Mouse (Mus musculus): Measurements from ENCODE around the gene Hikeshi. TPM values are rescaled to one million over a fixed set of nuclear protein-coding genes. Genes with fewer than 3 reads are reported as not detected.
A peak's percentile ranks its signal among the peaks of the same experiment; 100 is the strongest.

The Hikeshi gene
- polyA plus RNA-seq, 1 experiment, result 16.7 TPM

GRCm38 (mm10) chr7:89903442-89904343, 37.3 kb downstream of the Hikeshi start, which contains the start of gene Ccdc81:
Gene Ccdc81, minus strand, starts transcription at chr7:89903629.
- TF ChIP-seq POLR2A (IDR thresholded peaks at IDR 0.05; ENCODE audit: control insufficient read depth, low read depth, low read length), result peak; percentile 26; the same call in 1 of the 2 replicates
- no peak for TF ChIP-seq CTCF (IDR thresholded peaks at IDR 0.05; ENCODE audit: control insufficient read depth, insufficient read depth, insufficient replicate concordance, low read depth, low read length)
- Histone ChIP-seq H3K4me3 (ENCODE audit: control insufficient read depth, low read depth, low read length) (peak within 1 kb of the TSS; percentile 92), H3K4me1 (ENCODE audit: control insufficient read depth, insufficient read depth, low read length) (peaks cover 11% of the 10 kb centered on the region), H3K27ac (ENCODE audit: control insufficient read depth, insufficient read depth, low read depth, low read length) (0 out of 2 replicates have a peak within 1 kb of the TSS, but pooled peaks have one; percentile 42), H3K36me3 (ENCODE audit: control insufficient read depth, insufficient read depth, low read length) (no peaks in the 10 kb centered on the region), H3K27me3 (ENCODE audit: control insufficient read depth, insufficient read depth, low read length) (no peaks in the 10 kb centered on the region)

GRCm38 (mm10) chr7:89903007-89903406, 38.0 kb downstream of the Hikeshi start:
- no peaks in the 10 kb centered on the region for H3K27me3 ChIP-seq (ENCODE audit: control insufficient read depth, insufficient read depth, low read length)

GRCm38 (mm10) chr7:89891856-89892255, 49.1 kb downstream of the Hikeshi start:
- Histone ChIP-seq H3K27ac (ENCODE audit: control insufficient read depth, insufficient read depth, low read depth, low read length) (no peak overlapping the region), H3K27me3 (ENCODE audit: control insufficient read depth, insufficient read depth, low read length) (no peaks in the 10 kb centered on the region)

More at GRCm38 (mm10) chr7:89903007-89903406, 38.0 kb downstream of the Hikeshi start:
- TF ChIP-seq POLR2A (IDR thresholded peaks at IDR 0.05; ENCODE audit: control insufficient read depth, low read depth, low read length) (no peak), CTCF (IDR thresholded peaks at IDR 0.05; ENCODE audit: control insufficient read depth, insufficient read depth, insufficient replicate concordance, low read depth, low read length) (no peak)
- Histone ChIP-seq H3K27ac (ENCODE audit: control insufficient read depth, insufficient read depth, low read depth, low read length) (no peak overlapping the region), H3K4me3 (ENCODE audit: control insufficient read depth, low read depth, low read length) (peak overlapping the region; percentile 92), H3K36me3 (ENCODE audit: control insufficient read depth, insufficient read depth, low read length) (no peaks in the 10 kb centered on the region), H3K4me1 (ENCODE audit: control insufficient read depth, insufficient read depth, low read length) (peaks cover 11% of the 10 kb centered on the region)

DNA sequence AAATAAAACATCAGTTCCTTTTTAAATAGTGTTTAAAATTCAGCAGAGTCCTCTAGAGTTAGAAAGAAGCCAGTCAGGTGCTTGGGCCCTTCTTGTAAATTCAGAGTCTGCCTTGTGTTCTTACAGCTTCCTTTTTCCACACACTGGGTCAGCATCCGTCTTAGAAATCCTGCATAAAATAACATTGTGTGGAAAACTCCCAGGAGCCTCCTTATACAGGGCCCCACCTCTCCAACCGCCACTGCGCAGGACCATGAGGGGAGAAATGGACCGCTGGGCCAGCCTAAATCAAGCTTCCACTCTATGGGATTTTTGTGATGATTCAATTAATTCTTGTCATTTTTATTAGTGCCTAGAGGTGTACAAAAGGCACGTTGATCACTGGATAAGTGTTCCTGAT, 49.6 kb downstream of the Hikeshi start:
- Histone ChIP-seq H3K36me3 (ENCODE audit: control insufficient read depth, insufficient read depth, low read length) (no peaks in the 10 kb centered on the region), H3K4me3 (ENCODE audit: control insufficient read depth, low read depth, low read length) (peak overlapping the region; percentile 56), H3K4me1 (ENCODE audit: control insufficient read depth, insufficient read depth, low read length) (no peaks in the 10 kb centered on the region), H3K27me3 (ENCODE audit: control insufficient read depth, insufficient read depth, low read length) (no peaks in the 10 kb centered on the region), H3K27ac (ENCODE audit: control insufficient read depth, insufficient read depth, low read depth, low read length) (no peak overlapping the region)
- no peak for TF ChIP-seq CTCF (IDR thresholded peaks at IDR 0.05; ENCODE audit: control insufficient read depth, insufficient read depth, insufficient replicate concordance, low read depth, low read length)
- TF ChIP-seq POLR2A (IDR thresholded peaks at IDR 0.05; ENCODE audit: control insufficient read depth, low read depth, low read length), result no peak

More at GRCm38 (mm10) chr7:89891856-89892255, 49.1 kb downstream of the Hikeshi start:
- Histone ChIP-seq H3K4me3 (ENCODE audit: control insufficient read depth, low read depth, low read length) (no peak overlapping the region), H3K4me1 (ENCODE audit: control insufficient read depth, insufficient read depth, low read length) (no peaks in the 10 kb centered on the region), H3K36me3 (ENCODE audit: control insufficient read depth, insufficient read depth, low read length) (no peaks in the 10 kb centered on the region)
- TF ChIP-seq POLR2A (IDR thresholded peaks at IDR 0.05; ENCODE audit: control insufficient read depth, low read depth, low read length) (no peak), CTCF (IDR thresholded peaks at IDR 0.05; ENCODE audit: control insufficient read depth, insufficient read depth, insufficient replicate concordance, low read depth, low read length) (no peak)

GRCm38 (mm10) chr7:89884551-89884950, 56.5 kb downstream of the Hikeshi start:
- Histone ChIP-seq H3K4me1 (ENCODE audit: control insufficient read depth, insufficient read depth, low read length) (no peaks in the 10 kb centered on the region), H3K27me3 (ENCODE audit: control insufficient read depth, insufficient read depth, low read length) (no peaks in the 10 kb centered on the region), H3K4me3 (ENCODE audit: control insufficient read depth, low read depth, low read length) (no peak overlapping the region), H3K27ac (ENCODE audit: control insufficient read depth, insufficient read depth, low read depth, low read length) (no peak overlapping the region), H3K36me3 (ENCODE audit: control insufficient read depth, insufficient read depth, low read length) (no peaks in the 10 kb centered on the region)
- no peak for TF ChIP-seq CTCF (IDR thresholded peaks at IDR 0.05; ENCODE audit: control insufficient read depth, insufficient read depth, insufficient replicate concordance, low read depth, low read length)
- TF ChIP-seq POLR2A (IDR thresholded peaks at IDR 0.05; ENCODE audit: control insufficient read depth, low read depth, low read length), result no peak

DNA sequence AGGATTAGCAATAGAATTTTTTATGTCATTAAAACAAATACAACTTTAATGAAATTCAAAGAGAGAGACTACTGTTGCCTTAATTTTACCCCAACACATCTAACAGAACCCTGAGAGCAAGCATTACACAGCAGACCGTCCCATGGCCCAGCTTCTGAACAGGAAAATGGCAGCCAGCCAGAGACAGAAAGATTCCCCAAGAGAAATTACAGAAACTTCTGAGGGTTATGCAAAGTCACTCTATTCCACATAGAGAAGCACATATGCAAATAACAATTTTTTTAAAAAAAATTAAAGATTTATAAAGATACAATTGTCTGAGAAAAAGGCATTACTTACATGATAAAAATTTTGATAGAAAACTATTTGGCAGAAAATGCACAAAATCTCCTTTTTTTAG, 61.3 kb downstream of the Hikeshi start:
- Histone ChIP-seq H3K27ac (ENCODE audit: control insufficient read depth, insufficient read depth, low read depth, low read length) (no peak overlapping the region), H3K36me3 (ENCODE audit: control insufficient read depth, insufficient read depth, low read length) (no peaks in the 10 kb centered on the region)

More for the DNA sequence above, 61.3 kb downstream of the Hikeshi start:
- Histone ChIP-seq H3K27me3 (ENCODE audit: control insufficient read depth, insufficient read depth, low read length) (no peaks in the 10 kb centered on the region), H3K4me1 (ENCODE audit: control insufficient read depth, insufficient read depth, low read length) (no peaks in the 10 kb centered on the region), H3K4me3 (ENCODE audit: control insufficient read depth, low read depth, low read length) (no peak overlapping the region)
- TF ChIP-seq CTCF (IDR thresholded peaks at IDR 0.05; ENCODE audit: control insufficient read depth, insufficient read depth, insufficient replicate concordance, low read depth, low read length), result no peak
- TF ChIP-seq POLR2A (IDR thresholded peaks at IDR 0.05; ENCODE audit: control insufficient read depth, low read depth, low read length), result no peak

Other genes starting within 250 kb of the Hikeshi start
- 67.1 and 80.0 TPM in 2 replicates for gene Ccdc81, start 37.6 kb downstream of the Hikeshi start, polyA plus RNA-seq (2012; rRNA removed)
- gene Eed, start 39.8 kb upstream of the Hikeshi start, polyA plus RNA-seq (2012; rRNA removed), result 19.5 and 21.8 TPM in 2 replicates
- 79.7 and 84.5 TPM in 2 replicates for gene Picalm, start 189.0 kb upstream of the Hikeshi start, polyA plus RNA-seq (2012; rRNA removed)